Mouse (Mus musculus) heart, postnatal 36 days (tissue): ENCODE measurements at regions not wholly inside any gene's neighbourhood (a gene's known extent, or its start where the extent isn't known, plus 50 kb on each side); places are given as distances from the start of the nearest gene placed in this dataset.
A peak's percentile ranks its signal among the peaks of the same experiment; 100 is the strongest.

Experiments
- DNase-seq, 2 experiments: peaks; one replicate each; pipeline ENCODE4 v3.0.0; 2021 to 2022
- intact Hi-C: fragments of 180-260 bp; cut with DNase I; formaldehyde crosslinking; loops from one replicate; pipeline ENCODE4 v1.15.1; 2025

- intact Hi-C loops: no loop called here
- DNase-seq: no peak
Observed at GRCm38 (mm10) chr3:18905769-18906168, 722.7 kb downstream of the 1700064H15Rik start.

DNA sequence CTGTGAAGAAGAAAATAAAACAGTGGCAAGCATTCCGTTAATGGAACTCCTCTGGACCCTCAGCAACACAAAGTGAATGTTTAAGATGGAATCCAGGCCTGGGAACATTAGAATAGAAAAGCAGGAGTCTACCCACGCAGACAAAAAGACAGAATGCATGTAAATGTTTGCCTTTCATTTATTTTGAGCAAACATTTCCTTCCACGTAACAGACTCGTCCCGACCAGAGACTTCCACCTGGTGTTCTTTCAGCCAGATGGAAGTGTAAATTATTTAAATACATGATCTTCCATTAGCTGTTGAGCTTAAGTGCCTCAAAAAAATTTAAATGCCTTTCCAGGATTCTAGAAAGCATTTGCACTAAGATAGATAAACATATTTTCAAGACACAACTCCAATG lies 722.3 kb downstream of the 1700064H15Rik start:
- intact Hi-C loops: no loop called here
- DNase-seq: no peak

GRCm38 (mm10) chr3:18908737-18909136 lies 719.7 kb downstream of the 1700064H15Rik start:
- DNase-seq: no peak
- intact Hi-C loops: no loop called here

DNA sequence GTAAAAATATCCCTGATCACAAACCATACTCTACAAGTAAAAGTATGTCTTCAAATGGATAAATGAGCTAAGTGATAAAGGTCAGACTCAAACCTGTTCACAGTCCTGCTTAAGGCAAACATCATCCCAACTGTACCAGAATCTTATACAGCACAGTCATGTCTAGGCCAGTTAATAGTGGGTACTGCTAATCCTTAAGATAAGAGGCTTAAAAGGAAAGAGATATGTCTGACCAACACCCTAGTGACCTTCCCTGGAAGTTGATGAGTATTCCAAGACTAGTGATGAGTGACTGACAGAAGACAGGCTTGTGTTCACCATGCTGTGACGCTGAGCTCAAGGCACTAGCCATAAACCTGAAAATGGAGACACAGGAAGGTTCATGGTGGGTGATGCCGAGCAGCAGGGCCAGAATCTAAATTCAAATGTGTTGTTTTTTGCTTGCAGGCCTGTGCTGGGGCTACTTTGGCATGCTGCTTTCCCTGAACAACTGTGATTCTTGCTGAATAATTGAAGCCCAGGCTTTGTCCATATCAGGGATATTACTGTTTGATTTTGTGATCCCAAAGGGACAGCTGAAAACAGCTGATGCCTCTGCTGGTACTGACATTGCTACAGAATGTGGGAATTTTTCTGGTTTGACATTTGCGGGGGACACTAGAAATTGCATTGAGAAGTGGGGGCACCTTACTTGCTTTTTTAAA lies 699.9 kb downstream of the 1700064H15Rik start:
- intact Hi-C loops: no loop called here
- DNase-seq: no peak

GRCm38 (mm10) chr3:18929105-18929492 lies 699.4 kb downstream of the 1700064H15Rik start:
- DNase-seq: no peak
- intact Hi-C loops: no loop called here

DNA sequence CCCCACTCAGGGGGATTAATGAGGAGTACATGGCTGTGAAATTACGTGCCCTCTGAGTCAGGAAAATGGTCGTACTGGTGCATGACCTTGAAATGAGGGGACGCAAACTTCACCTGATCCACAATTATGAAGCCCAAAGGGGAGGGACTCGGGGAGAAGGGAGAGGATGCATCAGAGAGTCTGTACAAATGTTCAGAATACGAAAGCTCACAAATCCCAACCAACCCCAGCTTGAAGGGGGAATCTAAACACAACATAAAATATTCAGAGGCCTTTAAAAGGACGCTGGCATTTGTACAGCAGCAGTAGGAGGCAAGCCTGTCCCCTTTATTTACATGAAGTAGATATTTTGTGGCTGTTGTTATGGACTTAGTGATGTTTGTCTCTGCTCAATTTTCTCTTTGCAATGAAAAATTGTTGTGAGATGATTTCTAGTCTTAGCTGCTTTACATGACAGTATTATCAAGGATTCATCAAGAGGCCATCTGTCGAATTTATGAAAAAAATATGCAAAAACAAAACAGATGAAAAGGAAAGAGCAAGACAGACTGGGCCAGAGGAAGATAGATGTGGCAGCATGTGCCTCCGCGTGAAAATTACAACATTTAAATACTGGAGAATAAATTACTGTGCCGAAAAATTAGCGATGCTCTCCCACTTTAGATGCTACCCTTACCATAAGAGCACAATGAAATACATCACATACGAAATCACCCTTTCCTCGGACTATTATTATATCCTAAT lies 695.3 kb downstream of the 1700064H15Rik start:
- intact Hi-C loops: no loop called here
- no peak for DNase-seq

GRCm38 (mm10) chr3:18934891-18935290 lies 693.6 kb downstream of the 1700064H15Rik start:
- intact Hi-C loops: no loop called here
- DNase-seq: no peak

- intact Hi-C loops: no loop called here
- DNase-seq: no peak
Observed at GRCm38 (mm10) chr3:18937333-18938122, 690.9 kb downstream of the 1700064H15Rik start.

DNA sequence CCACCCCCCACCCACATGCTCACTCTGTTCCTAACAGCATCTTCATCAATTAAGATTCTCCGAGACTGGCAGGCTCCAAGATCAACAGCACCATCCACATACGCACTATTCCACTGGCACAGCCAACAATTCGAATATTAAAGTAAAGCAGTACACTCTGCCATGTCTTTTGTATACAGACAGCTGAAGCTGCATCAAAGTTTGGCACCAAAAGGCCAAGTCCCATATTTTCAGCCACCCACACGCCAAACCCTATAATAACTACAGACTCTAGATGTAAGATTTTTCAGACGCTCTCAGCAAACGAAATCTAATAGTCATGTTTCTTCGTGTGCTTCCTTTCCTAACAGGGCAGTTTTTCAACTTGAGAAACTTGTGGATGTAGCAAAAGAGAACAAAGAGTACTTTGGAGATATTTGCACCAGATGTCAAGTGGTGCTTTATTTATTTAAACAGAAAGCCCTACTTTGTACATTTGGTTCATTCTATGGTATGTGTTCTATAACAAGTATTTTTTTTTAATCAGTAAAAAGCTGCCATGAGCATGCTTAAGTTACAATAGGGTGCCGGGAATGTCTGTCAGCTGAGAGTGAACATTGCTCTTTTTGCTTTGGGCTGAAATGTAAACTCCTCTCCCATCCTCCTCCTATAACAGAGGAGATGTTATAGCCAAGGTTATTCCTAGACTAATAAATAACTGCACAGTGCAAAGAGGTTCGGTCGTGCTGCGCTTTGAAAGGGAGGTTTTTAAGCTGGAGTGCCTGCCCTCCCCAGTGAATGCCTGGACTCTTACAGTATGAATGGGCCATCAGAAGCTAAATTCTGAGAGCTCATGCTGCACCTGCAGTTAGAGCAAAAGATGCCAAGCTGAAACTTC lies 686.9 kb downstream of the 1700064H15Rik start:
- DNase-seq: no peak
- intact Hi-C loops: no loop called here

- intact Hi-C loops: no loop called here
- DNase-seq: no peak
Observed at GRCm38 (mm10) chr3:18960341-18960740, 668.1 kb downstream of the 1700064H15Rik start.

- intact Hi-C loops: no loop called here
- DNase-seq: no peak
Observed at GRCm38 (mm10) chr3:18988662-18989061, 639.8 kb downstream of the 1700064H15Rik start.

DNA sequence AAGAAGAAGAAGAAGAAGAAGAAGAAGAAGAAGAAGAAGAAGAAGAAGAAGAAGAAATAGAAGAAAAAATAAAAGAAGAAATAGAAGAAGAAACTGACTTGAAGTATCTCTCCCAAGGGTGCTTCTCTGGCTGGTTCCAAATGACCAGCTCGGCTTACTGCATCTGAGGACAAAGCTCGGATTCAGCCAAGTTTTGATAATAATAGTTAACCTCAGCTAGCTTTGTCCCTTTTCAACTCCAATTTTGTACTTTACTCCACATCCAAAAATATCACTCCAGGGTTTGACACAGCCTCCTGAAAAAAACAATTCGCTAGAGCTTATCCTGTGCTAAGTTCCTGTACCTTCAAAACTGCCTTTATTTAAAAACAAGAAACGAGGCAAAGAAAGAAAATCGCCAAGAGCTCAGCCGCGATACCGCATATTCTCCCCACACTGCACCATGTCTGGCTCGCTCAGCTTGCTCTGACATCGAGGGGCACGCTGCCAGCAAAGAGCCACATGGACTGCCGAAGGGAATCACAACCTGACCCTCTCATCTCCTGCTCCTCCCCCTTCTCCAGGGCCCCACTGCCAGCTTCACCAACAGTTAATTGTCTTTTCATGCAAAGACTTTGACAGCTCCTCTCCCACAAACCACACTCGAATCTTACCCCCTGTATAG lies 638.8 kb downstream of the 1700064H15Rik start:
- intact Hi-C loops: no loop called here
- DNase-seq: peak; percentile 12 to 15

GRCm38 (mm10) chr3:19000179-19000578 lies 628.3 kb downstream of the 1700064H15Rik start:
- no peak for DNase-seq
- intact Hi-C loops: no loop called here

GRCm38 (mm10) chr3:19002056-19002455 lies 626.4 kb downstream of the 1700064H15Rik start:
- no peak for DNase-seq
- intact Hi-C loops: no loop called here

GRCm38 (mm10) chr3:19004792-19005191 lies 623.7 kb downstream of the 1700064H15Rik start:
- DNase-seq: no peak
- intact Hi-C loops: no loop called here

- no peak for DNase-seq
- intact Hi-C loops: no loop called here
Observed at GRCm38 (mm10) chr3:19044566-19044965, 583.9 kb downstream of the 1700064H15Rik start.

DNA sequence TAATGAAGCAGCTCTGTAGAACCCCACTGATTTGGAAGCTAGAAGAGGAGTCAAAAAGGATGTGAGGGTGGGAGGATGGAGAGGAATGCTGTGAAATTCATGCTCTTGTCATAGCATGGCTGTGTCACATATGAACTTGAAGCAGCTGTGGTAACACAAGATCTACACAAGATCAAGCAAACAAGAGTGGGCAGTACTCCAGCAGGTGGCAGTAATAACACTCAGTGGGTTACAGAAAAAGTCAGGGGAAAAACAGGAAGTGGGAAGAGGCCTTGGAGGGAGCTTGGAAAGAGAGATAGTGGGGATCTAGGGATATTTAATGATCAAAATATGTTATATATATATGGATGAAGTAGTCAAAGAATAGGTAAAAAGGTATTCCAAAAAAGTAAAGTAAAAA lies 582.5 kb downstream of the 1700064H15Rik start:
- DNase-seq: no peak
- intact Hi-C loops: no loop called here

- intact Hi-C loops: no loop called here
- DNase-seq: no peak
Observed at GRCm38 (mm10) chr3:19046610-19047009, 581.9 kb downstream of the 1700064H15Rik start.

GRCm38 (mm10) chr3:19055961-19056360 lies 572.5 kb downstream of the 1700064H15Rik start:
- intact Hi-C loops: no loop called here
- no peak for DNase-seq

GRCm38 (mm10) chr3:19056623-19057022 lies 571.9 kb downstream of the 1700064H15Rik start:
- DNase-seq: no peak
- intact Hi-C loops: no loop called here
